Mouse (Mus musculus): Measurements from ENCODE around the gene Ltbp3.

The Ltbp3 gene

GRCm38 (mm10) chr19:5751742-5752141 is 11.0 kb downstream of the Ltbp3 start:
- DNase-seq (ENCODE audit: low spot score in 2 of 2): no peak

GRCm38 (mm10) chr19:5756321-5756985 is 15.7 kb downstream of the Ltbp3 start:
- peak; percentile 85 to 89 for DNase-seq (ENCODE audit: low spot score in 2 of 2)

GRCm38 (mm10) chr19:5756991-5757636 is 16.4 kb downstream of the Ltbp3 start:
- DNase-seq (ENCODE audit: low spot score in 2 of 2): no peak

- no peak for DNase-seq (ENCODE audit: low spot score in 2 of 2)
Measured at GRCm38 (mm10) chr19:5758878-5759403, 18.2 kb downstream of the Ltbp3 start.

- DNase-seq (ENCODE audit: low spot score in 2 of 2): no peak
Measured at GRCm38 (mm10) chr19:5763163-5763562, 22.5 kb downstream of the Ltbp3 start.

GRCm38 (mm10) chr19:5767271-5767670 is 26.6 kb downstream of the Ltbp3 start:
- DNase-seq (ENCODE audit: low spot score in 2 of 2): no peak

- no peak for DNase-seq (ENCODE audit: low spot score in 2 of 2)
Measured at GRCm38 (mm10) chr19:5770311-5770710, 29.6 kb downstream of the Ltbp3 start.

GRCm38 (mm10) chr19:5770925-5771860 is 30.5 kb downstream of the Ltbp3 start, which contains the start of gene Scyl1:
Gene Scyl1, minus strand, starts transcription at chr19:5771419.
- peak; percentile 84 for DNase-seq (ENCODE audit: low spot score in 2 of 2)

- no peak for DNase-seq (ENCODE audit: low spot score in 2 of 2)
Measured at GRCm38 (mm10) chr19:5777387-5778032, 36.8 kb downstream of the Ltbp3 start.

GRCm38 (mm10) chr19:5778312-5778711 is 37.6 kb downstream of the Ltbp3 start:
- DNase-seq (ENCODE audit: low spot score in 2 of 2): no peak

GRCm38 (mm10) chr19:5780203-5780602 is 39.5 kb downstream of the Ltbp3 start:
- no peak for DNase-seq (ENCODE audit: low spot score in 2 of 2)

GRCm38 (mm10) chr19:5781532-5781931 is 40.8 kb downstream of the Ltbp3 start:
- DNase-seq (ENCODE audit: low spot score in 2 of 2): no peak

- no peak for DNase-seq (ENCODE audit: low spot score in 2 of 2)
Measured at GRCm38 (mm10) chr19:5782121-5782520, 41.4 kb downstream of the Ltbp3 start.

GRCm38 (mm10) chr19:5784958-5785577 is 44.4 kb downstream of the Ltbp3 start:
- DNase-seq (ENCODE audit: low spot score in 2 of 2): no peak

- peak; percentile 81 for DNase-seq (ENCODE audit: low spot score in 2 of 2)
Measured at GRCm38 (mm10) chr19:5786441-5787114, 45.9 kb downstream of the Ltbp3 start.

- peak; percentile 75 to 79 for DNase-seq (ENCODE audit: low spot score in 2 of 2)
Measured at GRCm38 (mm10) chr19:5787128-5787635, 46.5 kb downstream of the Ltbp3 start.

- DNase-seq (ENCODE audit: low spot score in 2 of 2): no peak
Measured at GRCm38 (mm10) chr19:5787920-5788319, 47.2 kb downstream of the Ltbp3 start.

GRCm38 (mm10) chr19:5788620-5789019 is 47.9 kb downstream of the Ltbp3 start:
- DNase-seq (ENCODE audit: low spot score in 2 of 2): no peak

- DNase-seq (ENCODE audit: low spot score in 2 of 2): no peak
Measured at GRCm38 (mm10) chr19:5789066-5789465, 48.4 kb downstream of the Ltbp3 start.

- no peak for DNase-seq (ENCODE audit: low spot score in 2 of 2)
Measured at GRCm38 (mm10) chr19:5791329-5791728, 50.6 kb downstream of the Ltbp3 start.

Measured in right cerebral cortex, postnatal 36 days (tissue).